Mouse (Mus musculus) naive thymus-derived CD4-positive, alpha-beta T cell, adult 5 months (primary cell): ENCODE data around the gene Tspyl2. TPM values are rescaled to one million over a fixed set of nuclear protein-coding genes. Genes with fewer than 3 reads are reported as not detected.

ENCODE experiments used
- polyA plus RNA-seq: library from polyadenylated mRNA; unstranded; fragments of 100-300 nt; shearing (Covaris generic); gene quantifications from one replicate; pipeline ENCODE4 v1.2.1, GENCODE M21; 2017

The Tspyl2 gene
- 60.7 TPM for polyA plus RNA-seq

GRCm38 (mm10) chrX:152342358-152342901 lies at the start of gene Tspyl2:
Gene Tspyl2, minus strand, starts transcription at chrX:152342425.

GRCm38 (mm10) chrX:152368397-152369273 lies 26.4 kb upstream of the Tspyl2 start, which contains the start of gene Gpr173:
Gene Gpr173, minus strand, starts transcription at chrX:152368704.

GRCm38 (mm10) chrX:152326996-152327688 lies 15.1 kb downstream of the Tspyl2 start, which contains the start of gene Kantr:
Gene Kantr, minus strand, starts transcription at chrX:152327495.

Other genes with a start within 250 kb of the Tspyl2 start
- gene Iqsec2, start 198.2 kb downstream of the Tspyl2 start, polyA plus RNA-seq, result not detected
- gene Kdm5c, start 109.4 kb downstream of the Tspyl2 start, polyA plus RNA-seq, result 54.6 TPM
- 16.3 TPM for gene Kantr, start 14.9 kb downstream of the Tspyl2 start, polyA plus RNA-seq
- not detected for gene Gpr173, start 26.3 kb upstream of the Tspyl2 start, polyA plus RNA-seq
- not detected for gene Cldn34a, start 220.9 kb upstream of the Tspyl2 start, polyA plus RNA-seq